Mouse (Mus musculus): ENCODE data around the gene Tnip1.

Gene Tnip1

GRCm38 (mm10) chr11:54879434-54879833 lies 83.3 kb downstream of the Tnip1 start:
- DNase-seq (ENCODE audit: low spot score) = peak; percentile 52

GRCm38 (mm10) chr11:54878893-54879292 lies 83.8 kb downstream of the Tnip1 start:
- DNase-seq (ENCODE audit: low spot score) = no peak

- no peak for DNase-seq (ENCODE audit: low spot score)
These were observed 86.7 kb downstream of the Tnip1 start for GRCm38 (mm10) chr11:54876031-54876430.

- DNase-seq (ENCODE audit: low spot score) = no peak
These were observed 90.7 kb downstream of the Tnip1 start for GRCm38 (mm10) chr11:54871831-54872537.

- no peak for DNase-seq (ENCODE audit: low spot score)
These were observed 93.4 kb downstream of the Tnip1 start for GRCm38 (mm10) chr11:54869318-54869717.

- no peak for DNase-seq (ENCODE audit: low spot score)
These were observed 94.3 kb downstream of the Tnip1 start for GRCm38 (mm10) chr11:54868445-54868844.

GRCm38 (mm10) chr11:54867903-54868434 lies 94.7 kb downstream of the Tnip1 start:
- DNase-seq (ENCODE audit: low spot score) = no peak

GRCm38 (mm10) chr11:54867049-54867385 lies 95.7 kb downstream of the Tnip1 start:
- peak; percentile 37 for DNase-seq (ENCODE audit: low spot score)

GRCm38 (mm10) chr11:54866119-54867048 lies 96.3 kb downstream of the Tnip1 start, which contains the start of gene Hint1:
Gene Hint1 (plus strand): TSS chr11:54866383.
- peak; percentile 93 for DNase-seq (ENCODE audit: low spot score)

GRCm38 (mm10) chr11:54865330-54866085 lies 97.2 kb downstream of the Tnip1 start:
- no peak for DNase-seq (ENCODE audit: low spot score)

- DNase-seq (ENCODE audit: low spot score) = peak; percentile 46
These were observed 99.8 kb downstream of the Tnip1 start for GRCm38 (mm10) chr11:54862621-54863520.

- DNase-seq (ENCODE audit: low spot score) = no peak
These were observed 101.0 kb downstream of the Tnip1 start for GRCm38 (mm10) chr11:54861471-54862420.

All from urinary bladder, postnatal 14 days (tissue).